Mouse (Mus musculus) cerebellum, adult 11-12 months (tissue): ENCODE measurements at regions not wholly inside any gene's neighbourhood (a gene's known extent, or its start where the extent isn't known, plus 50 kb on each side); places are given as distances from the start of the nearest gene placed in this dataset.

ENCODE experiments used
- DNase-seq: peaks from one replicate; pipeline ENCODE4 v3.0.0; 2022

DNA sequence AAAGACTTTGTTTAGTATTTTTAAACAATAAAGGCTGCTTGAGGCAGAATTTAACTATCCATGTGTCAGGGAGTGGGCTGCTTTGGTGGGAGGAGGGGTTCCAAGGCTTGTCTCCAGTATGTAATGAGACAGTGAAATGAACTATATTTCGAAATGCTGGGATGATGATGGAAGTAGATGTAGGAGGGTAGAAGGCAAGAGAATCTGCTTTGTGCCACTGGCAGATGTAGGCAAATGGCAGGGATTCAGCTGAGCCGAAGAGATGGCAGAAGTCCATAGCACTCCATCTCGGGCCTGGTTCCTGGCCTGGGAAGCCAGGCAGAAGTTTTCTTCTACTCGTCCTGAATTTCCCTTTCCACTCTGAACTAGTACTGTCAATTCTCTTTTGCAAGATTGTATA, 1681.6 kb upstream of the Cdh8 start:
- DNase-seq = peak; percentile 34
